Mouse (Mus musculus) ES-E14 (cell line): ENCODE results near the gene Zzz3. TPM values are rescaled to one million over a fixed set of nuclear protein-coding genes. Genes with fewer than 3 reads are reported as not detected.

Experiments
- DNase-seq: peaks from one replicate; pipeline ENCODE4 v3.0.0-alpha.2; 2013; ENCODE audit warnings: low read depth, low spot score
- H3K27ac ChIP-seq: 2 replicates; pipeline ENCODE4 v1.5.1; 2012; ENCODE audit warnings: low read depth, mild to moderate bottlenecking, low read length, moderate library complexity, mixed read lengths; ENCODE audit not compliant: poor library complexity, insufficient read depth, severe bottlenecking
- H3K36me3 ChIP-seq: 2 replicates; pipeline ENCODE4 v1.6.1; 2012; ENCODE audit warnings: mild to moderate bottlenecking, low read length, moderate library complexity, mixed read lengths; ENCODE audit not compliant: control insufficient read depth, poor library complexity, insufficient read depth, severe bottlenecking
- H3K4me1 ChIP-seq, 2 experiments: fragments of 150-350 bp in 1 of 2; sonication (generic) in 1 of 2; 2 replicates each; pipeline ENCODE4 v1.6.1; 2012; ENCODE audit warnings: low read length in 2 of 2, mild to moderate bottlenecking in 1 of 2, mixed read lengths in 1 of 2; ENCODE audit not compliant: control insufficient read depth in 2 of 2, insufficient read depth in 2 of 2, poor library complexity in 1 of 2
- H3K4me3 ChIP-seq, 2 experiments: fragments of 150-350 bp in 1 of 2; sonication (generic) in 1 of 2; 2 replicates each; pipeline ENCODE4 v1.5.1; 2012; ENCODE audit warnings: low read length in 2 of 2, low read depth in 1 of 2, mild to moderate bottlenecking in 1 of 2, mixed read lengths in 1 of 2; ENCODE audit not compliant: insufficient read depth in 1 of 2, poor library complexity in 1 of 2, severe bottlenecking in 1 of 2
- H3K9ac ChIP-seq: 2 replicates; pipeline ENCODE4 v1.6.1; 2012; ENCODE audit warnings: low read depth, mild to moderate bottlenecking, low read length, mixed read lengths; ENCODE audit not compliant: poor library complexity, insufficient read depth, severe bottlenecking
- H3K9me3 ChIP-seq: fragments of 150-350 bp; sonication (generic); 2 replicates; pipeline ENCODE4 v1.6.1; 2012; ENCODE audit warnings: low read depth, mild to moderate bottlenecking, low read length; ENCODE audit not compliant: control insufficient read depth, insufficient read depth
- CHD2 ChIP-seq: IDR thresholded peaks from 2 replicates; pipeline ENCODE4 v1.6.1; 2014; ENCODE audit warnings: mild to moderate bottlenecking, low read depth, low read length, inconsistent platforms
- HCFC1 ChIP-seq: IDR thresholded peaks from 2 replicates; pipeline ENCODE4 v1.6.1; 2012; ENCODE audit warnings: low read length, inconsistent platforms, borderline replicate concordance; ENCODE audit not compliant: insufficient read depth
- MAFK ChIP-seq: IDR thresholded peaks from 2 replicates; pipeline ENCODE4 v1.6.1; 2014; ENCODE audit warnings: mild to moderate bottlenecking, low read depth, low read length, inconsistent platforms; ENCODE audit not compliant: insufficient read depth
- ZC3H11A ChIP-seq: IDR thresholded peaks from 2 replicates; pipeline ENCODE4 v1.6.1; 2012; ENCODE audit warnings: low read depth, mild to moderate bottlenecking, inconsistent platforms, low read length, borderline replicate concordance
- ZNF384 ChIP-seq: IDR thresholded peaks from 2 replicates; pipeline ENCODE4 v1.6.1; 2012; ENCODE audit warnings: low read depth, low read length, inconsistent platforms
- in situ Hi-C, 2 experiments: fragments of 600-800 bp; cut with MboI; formaldehyde crosslinking; loops; one replicate each; pipeline ENCODE4 v1.15.1; 2025; ENCODE audit warnings: low sequenced_read_pairs in 2 of 2, inconsistent platforms in 1 of 2; ENCODE audit not compliant: unreplicated experiment in 2 of 2
- total RNA-seq: library from RNA; depleted of rRNA; stranded (reverse); fragments of 300-350 nt; gene quantifications from 2 replicates; pipeline ENCODE4 v1.2.3, GENCODE M21; 2012

Zzz3 gene
- total RNA-seq, 1 experiment, result 40.9 TPM

DNA sequence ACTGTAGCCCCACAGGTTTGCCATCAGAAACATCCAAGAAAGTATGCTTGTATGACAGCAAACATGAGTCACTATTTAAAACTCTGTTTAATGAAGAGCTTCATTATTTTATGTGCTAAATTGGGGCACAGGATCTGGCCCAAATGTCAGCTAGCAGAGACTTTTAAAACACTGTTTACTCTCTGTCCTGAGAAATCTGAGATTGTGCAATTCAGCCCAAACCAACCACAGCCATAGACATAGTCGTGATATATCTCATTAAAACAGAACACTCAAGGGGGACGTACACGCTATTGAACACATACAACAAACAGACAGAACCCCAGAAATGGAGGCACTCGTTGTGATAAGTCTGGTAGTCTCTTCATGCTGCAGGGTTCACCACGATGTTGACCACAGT is 95.2 kb downstream of the Zzz3 start:
- in situ Hi-C loops, result no loop called here
- no peak for DNase-seq

DNA sequence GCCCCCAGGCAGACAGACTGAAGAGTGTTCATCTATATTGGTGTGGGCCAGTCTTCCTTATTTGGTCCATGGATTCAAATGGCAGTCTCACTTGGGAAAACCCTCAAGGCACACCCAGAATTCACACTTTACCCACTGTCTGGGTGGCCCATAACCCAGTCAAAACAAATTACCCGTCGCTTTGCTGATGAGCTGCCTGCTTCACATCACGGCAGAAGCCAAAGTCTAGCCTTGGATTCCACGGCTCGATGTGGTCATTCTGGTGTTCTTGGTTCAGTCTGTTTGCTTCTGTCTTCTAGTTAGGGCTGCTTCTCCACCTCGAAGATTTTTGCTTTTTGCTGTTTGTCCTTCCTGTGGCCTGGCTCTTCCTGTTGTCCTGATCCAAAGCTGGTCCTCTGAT is 97.0 kb downstream of the Zzz3 start:
- DNase-seq, result no peak
- no peak overlapping the region for H3K4me3 ChIP-seq
- H3K36me3 ChIP-seq, result no peaks in the 10 kb centered on the region
- no peak overlapping the region for H3K9ac ChIP-seq
- no peaks in the 10 kb centered on the region for H3K9me3 ChIP-seq
- H3K4me1 ChIP-seq, result no peaks in the 10 kb centered on the region
- TF ChIP-seq ZC3H11A (no peak), CHD2 (no peak), ZNF384 (no peak), HCFC1 (no peak), MAFK (no peak)
- no peak overlapping the region for H3K27ac ChIP-seq
- in situ Hi-C loops, result no loop called here

More for the DNA sequence above, 95.2 kb downstream of the Zzz3 start:
- H3K4me3 ChIP-seq, result no peak overlapping the region
- no peaks in the 10 kb centered on the region for H3K9me3 ChIP-seq
- H3K27ac ChIP-seq, result no peak overlapping the region
- H3K4me1 ChIP-seq, result peaks cover 0 to 3% of the 10 kb centered on the region in 2 experiments; a peak in 2 of 4 replicates
- no peaks in the 10 kb centered on the region for H3K36me3 ChIP-seq
- no peak for TF ChIP-seq ZNF384
- H3K9ac ChIP-seq, result no peak overlapping the region

DNA sequence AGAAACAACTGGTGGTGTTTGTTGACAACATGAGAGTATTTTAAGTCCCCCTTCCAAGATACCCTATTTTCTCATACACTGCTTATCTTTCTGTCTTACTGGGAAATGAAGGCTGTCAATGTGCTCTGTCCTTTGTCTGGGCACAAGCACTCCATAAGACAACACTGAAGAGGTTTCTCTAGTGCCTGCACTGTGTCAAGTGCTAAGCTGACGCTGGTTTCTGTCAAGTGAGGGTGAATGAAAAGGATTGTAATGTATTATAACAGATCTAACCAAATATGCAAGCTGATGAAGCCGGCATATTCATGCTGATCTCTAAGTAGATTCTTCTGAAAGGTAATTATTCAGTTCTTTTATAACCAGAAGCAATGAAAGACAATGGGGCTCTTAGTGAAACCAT is 98.5 kb downstream of the Zzz3 start:
- Histone ChIP-seq H3K9me3 (no peaks in the 10 kb centered on the region), H3K27ac (no peak overlapping the region), H3K4me3 (no peak overlapping the region), H3K9ac (no peak overlapping the region), H3K4me1 (no peaks in the 10 kb centered on the region), H3K36me3 (no peaks in the 10 kb centered on the region)
- TF ChIP-seq ZNF384, result no peak
- no peak for TF ChIP-seq CHD2
- TF ChIP-seq MAFK, result no peak
- TF ChIP-seq ZC3H11A, result no peak
- in situ Hi-C loops, result no loop called here
- no peak for DNase-seq

DNA sequence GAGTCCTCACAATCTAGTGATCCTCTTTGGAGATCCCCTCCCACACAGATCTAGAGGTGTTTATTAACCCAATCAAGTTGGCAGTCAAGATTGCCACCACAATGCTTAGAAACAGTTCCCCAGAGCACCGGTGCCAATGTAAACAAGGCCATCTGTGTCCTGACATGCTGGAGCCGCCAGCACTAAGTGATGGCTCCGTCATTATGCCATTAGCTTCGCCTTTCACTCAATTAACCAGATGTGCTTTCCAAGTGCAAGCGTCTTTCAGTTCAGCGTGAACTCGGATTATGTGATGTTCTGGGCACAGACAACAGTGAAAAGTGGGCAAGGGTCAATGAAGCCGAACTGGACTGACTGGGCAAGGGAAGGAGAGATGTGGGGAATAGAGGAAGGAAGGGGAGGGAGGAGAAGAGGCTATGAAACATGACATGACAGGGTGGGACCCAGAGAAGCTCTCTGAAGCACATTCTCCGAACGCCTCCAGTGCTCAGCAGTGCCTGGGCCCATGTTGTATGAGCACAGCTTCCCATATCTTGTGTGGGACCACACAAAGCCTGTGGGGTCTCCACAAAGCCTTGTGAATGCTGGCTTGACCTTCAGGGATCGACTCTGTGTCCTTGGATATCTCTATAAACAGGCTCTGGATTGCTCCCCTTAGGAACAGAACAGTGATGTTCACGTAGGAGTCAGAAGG is 99.5 kb downstream of the Zzz3 start:
- Histone ChIP-seq H3K9me3 (no peaks in the 10 kb centered on the region), H3K9ac (no peak overlapping the region), H3K36me3 (no peaks in the 10 kb centered on the region), H3K27ac (no peak overlapping the region), H3K4me1 (no peaks in the 10 kb centered on the region), H3K4me3 (no peak overlapping the region)
- TF ChIP-seq MAFK, result no peak
- no peak for TF ChIP-seq ZC3H11A
- no peak for TF ChIP-seq CHD2
- DNase-seq, result no peak
- in situ Hi-C loops, result no loop called here

DNA sequence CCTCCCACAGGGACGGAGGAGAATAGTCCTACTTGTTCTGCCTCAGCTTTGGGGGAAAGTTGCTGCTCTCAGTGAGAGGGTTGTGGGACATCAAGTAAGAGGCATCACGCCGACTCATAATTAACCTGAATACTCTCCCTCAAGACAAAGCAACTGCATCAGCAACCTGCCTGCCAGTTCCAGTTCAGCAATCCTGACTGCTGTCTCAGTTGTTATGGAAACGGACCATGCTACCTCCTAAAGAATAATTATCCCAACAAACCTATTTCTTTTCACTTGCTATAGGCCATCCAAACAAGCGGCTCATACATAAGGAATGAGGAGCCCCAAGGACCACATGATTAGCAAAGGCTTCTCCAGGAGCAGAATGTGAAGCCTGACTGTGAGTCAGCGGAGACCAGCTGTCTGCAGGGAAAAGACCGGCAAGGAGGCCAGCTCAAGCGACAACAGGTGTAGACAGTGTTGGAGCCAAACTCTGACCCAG is 100.2 kb downstream of the Zzz3 start:
- H3K4me3 ChIP-seq, result no peak overlapping the region
- no peak overlapping the region for H3K9ac ChIP-seq
- no peak overlapping the region for H3K27ac ChIP-seq
- H3K36me3 ChIP-seq, result no peaks in the 10 kb centered on the region
- no peaks in the 10 kb centered on the region for H3K4me1 ChIP-seq
- DNase-seq, result no peak
- H3K9me3 ChIP-seq, result no peaks in the 10 kb centered on the region
- in situ Hi-C loops, result no loop called here
- TF ChIP-seq HCFC1, result no peak
